Mouse (Mus musculus) left cerebral cortex, adult 11 months (tissue): ENCODE measurements around the gene Slc24a3.

Source experiments
- DNase-seq: peaks from one replicate; pipeline ENCODE4 v3.0.0; 2022; ENCODE audit warnings: low spot score

Slc24a3 gene

DNA sequence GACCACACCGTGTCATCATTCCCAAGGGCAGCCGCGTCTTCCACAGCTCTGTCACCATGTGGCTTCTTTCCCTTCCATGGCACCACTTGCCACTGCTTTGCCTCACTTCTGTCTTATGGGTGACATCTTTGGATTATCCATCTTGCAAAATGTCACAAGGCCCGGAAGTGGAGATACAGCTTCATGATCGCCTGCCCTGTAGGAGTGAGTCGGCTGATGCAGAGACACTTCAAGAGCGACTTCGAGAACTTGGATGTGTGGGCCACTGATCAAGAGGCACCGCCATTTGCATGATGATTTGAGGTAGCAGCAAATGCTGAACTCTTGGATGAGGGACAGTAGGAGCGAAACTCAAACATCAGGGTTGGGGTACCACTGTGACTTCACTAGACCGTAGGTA, 46.0 kb downstream of the Slc24a3 start:
- DNase-seq: no peak

DNA sequence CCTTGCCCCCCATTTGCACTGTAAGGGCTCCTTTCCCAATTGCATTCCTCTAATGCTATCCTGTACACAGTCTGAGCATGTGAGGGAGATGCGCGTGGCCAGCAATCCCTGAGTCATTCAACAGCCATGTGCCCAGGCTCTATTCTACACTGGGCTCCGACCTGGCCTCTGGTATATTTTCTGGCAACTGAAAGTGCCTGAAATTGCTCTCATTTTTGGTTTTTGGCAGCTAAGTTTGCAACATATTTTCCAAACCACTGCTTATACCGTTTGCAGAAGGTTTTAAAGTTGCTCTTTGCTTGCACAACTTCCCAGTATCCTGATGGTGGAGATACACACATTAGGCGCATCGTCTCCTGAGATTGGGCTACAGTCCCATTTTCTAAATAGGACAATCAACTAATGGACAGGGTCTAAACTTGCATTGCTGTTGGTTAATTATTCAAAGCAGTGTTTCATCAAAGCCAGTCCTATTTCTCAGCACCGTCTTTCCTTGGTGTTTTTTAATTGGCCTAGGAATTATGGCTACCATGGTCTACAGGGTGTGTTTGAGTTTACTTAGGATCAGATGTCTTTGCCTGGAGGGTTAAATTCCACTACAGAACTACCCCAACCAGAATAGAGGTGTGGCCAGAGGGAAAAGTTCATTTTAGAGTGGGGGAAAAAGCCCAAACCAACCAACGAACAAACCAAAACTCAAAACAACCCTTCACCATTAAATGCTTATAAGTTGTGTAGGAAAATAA, 46.7 kb downstream of the Slc24a3 start:
- DNase-seq: no peak

DNA sequence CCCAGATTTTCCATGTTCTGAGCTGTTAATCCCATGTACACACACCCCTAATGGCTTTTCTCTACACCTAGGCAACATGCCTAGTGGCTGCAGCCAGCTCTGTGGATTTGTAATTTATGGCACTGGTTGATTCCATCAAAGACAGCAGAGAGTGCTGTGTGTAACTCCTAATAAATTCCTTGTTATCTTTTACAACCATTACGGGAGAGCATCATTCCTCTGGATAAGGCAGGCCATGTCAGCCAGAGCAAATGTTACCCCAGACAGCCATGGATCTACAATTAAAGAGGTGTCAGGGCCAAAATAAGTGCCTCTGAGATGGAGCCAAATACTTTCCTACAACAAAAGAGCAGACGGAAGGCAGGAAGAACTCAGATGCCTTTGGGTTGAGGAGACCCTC, 49.0 kb downstream of the Slc24a3 start:
- DNase-seq: no peak

DNA sequence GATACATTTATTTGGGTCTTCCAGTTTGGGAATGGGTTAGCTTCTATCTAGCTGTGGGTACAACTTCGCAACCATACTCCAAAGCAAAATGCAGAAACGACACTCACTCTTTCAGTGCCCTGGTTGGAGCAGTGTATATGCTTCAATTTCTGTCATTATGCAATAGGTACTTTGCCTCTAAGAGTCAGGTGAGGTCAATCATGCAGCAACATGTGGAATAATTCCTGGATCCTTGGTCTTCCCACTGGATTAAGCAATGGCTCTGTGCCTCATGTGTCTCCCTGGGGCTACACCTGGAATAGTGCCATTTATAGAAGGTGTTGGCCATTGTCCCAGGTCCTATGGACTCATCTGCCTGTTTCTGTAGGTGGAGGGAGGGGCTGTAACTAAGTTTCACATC, 49.9 kb downstream of the Slc24a3 start:
- DNase-seq: no peak

DNA sequence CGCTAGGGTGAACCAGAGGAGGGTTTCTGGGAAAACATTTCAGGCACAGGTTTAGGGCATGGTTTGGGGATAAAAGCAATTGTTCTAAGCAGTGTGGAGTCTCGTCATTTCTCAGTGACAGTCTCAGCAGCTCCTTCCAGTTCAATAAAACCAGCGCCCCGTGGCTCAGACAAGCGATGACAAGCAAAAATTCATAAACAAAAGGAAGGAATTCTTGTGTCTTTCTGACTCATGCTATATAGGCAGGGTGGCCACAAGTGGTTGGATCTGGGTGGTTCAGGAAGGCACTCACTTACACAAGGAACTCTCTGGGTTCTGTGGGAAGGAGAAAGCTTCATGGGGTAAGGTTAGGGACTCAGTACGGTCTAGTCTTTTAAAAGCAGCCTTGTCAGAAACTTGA, 51.7 kb downstream of the Slc24a3 start:
- no peak for DNase-seq

- DNase-seq: no peak
Measured at GRCm38 (mm10) chr2:145223646-145224045, 56.1 kb downstream of the Slc24a3 start.

DNA sequence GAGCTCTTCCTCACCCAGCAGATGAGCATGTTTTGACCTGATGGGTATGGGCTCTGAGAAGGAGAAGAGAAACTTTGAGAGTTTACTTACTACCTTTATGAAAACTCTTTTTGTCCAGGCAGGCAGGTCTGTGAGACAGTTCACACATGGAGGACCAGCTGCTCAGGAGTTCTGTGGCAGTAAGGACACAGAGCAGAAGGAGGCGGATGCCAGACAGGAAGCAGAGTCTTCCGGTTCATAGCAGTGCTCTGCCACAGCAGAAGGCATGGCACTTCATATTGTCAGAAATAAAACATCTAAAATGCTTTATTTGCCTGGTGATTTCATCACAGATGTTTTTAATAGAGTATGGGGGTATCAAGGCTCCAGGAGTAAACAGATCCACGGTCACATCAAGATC, 58.1 kb downstream of the Slc24a3 start:
- no peak for DNase-seq

DNA sequence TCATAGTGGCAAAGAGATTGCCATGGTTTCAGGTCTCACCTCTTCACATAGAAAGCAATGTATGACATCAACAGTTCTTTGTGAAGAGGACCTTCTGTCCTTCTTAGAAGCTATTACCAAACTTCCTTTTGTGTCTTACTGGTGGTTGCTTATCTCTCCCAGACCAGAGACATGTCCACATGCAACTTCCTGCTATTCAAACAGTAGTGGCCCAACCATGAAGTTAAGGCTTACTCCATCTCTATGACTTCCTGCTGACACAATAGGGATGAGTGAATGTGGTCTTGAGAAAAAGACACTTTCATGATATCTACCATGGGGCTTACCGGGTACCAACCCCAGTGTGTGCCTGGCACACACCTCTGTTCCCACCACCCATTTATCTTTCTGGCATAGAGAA, 58.5 kb downstream of the Slc24a3 start:
- DNase-seq: no peak

DNA sequence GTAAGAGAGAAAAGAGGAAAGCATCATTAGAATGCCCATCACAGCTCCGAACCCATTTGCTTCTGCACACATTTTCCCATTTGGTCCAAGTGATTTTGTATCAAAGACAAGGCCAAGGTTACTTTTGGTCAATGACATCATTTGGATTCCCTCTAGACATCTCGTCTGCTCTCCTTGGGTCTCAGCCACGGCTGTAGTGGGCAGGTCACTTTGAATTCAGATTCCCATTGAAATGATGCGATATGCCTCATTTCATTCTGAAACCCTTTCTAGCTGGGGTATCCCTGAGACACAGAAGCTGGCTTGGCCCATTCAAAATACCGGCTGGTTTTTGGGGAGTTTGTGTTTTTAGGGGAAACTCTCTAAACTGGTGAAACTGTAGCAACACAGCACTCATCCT, 59.8 kb downstream of the Slc24a3 start:
- no peak for DNase-seq

DNA sequence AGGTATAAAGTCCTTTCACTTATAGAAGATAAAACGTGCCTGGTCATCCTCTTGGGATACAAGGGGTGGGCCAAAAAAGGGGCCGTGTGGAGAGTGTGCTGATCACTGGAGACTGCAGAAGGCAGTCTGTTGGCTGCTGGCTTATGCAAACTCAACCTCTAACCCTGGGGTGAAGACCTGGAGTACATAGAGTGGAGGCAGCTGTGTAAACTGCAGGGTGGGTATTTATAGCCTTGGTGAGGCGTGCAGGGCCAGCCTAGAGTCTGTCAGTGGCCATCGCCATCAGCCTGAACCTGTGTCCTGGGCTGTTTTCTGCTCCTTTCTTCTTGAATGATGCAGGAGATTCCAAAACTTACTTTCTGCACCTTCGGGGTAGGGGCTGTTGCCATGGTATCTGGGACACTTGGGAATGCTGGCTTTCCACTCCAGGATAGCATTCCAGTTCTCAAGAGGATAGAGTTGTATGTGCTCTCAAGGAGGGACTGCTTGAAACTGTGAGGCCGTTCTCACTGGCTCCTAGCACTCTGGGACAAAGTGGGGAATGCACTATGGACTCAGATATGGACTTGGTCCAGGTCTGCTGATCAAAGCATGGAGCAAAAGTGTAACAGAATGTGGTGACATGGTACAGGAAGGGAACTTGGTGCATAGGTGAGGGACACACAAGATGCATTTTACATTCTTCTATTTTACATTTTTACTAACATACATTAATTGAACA, 65.4 kb downstream of the Slc24a3 start:
- DNase-seq: no peak

GRCm38 (mm10) chr2:145233547-145234398, 66.2 kb downstream of the Slc24a3 start:
- peak; percentile 22 for DNase-seq

DNA sequence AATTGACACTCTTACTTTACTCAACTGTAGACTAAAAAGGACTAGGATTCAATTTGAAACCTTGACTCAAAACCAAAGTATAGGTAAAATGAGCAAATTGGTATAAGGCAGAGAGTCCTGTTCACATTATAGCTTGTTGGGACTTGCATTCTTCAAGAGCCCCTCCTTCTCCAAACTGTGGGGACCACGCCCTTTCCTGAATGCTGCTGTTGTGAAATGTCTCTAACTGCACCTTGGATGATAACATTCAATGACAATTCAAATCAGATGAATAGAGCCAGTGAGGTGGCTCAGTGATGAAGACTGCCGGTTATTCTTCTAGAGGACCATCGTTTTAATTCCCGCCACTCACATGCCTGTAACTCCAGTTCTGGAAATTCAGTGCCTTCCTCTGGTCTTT, 78.8 kb downstream of the Slc24a3 start:
- no peak for DNase-seq

DNA sequence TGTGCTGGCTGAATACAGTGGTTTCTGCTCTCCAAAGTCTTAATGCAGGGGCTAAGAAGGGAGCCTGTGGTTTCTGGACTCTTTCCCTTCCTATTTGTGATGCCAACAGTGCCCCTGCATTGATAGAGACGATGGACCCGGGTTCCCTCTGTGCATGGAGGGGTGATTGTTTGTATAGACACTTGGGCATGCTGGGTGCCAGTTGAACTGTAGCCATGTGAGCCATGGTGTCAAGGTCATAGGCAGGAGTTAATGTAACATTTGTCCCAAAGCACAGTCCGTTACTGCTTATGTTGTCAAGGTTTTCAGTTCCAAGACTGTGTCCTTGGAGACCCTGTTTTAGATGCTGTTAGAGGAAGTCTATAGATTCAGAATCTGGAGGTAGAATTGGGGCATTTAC, 80.6 kb downstream of the Slc24a3 start:
- DNase-seq: no peak

DNA sequence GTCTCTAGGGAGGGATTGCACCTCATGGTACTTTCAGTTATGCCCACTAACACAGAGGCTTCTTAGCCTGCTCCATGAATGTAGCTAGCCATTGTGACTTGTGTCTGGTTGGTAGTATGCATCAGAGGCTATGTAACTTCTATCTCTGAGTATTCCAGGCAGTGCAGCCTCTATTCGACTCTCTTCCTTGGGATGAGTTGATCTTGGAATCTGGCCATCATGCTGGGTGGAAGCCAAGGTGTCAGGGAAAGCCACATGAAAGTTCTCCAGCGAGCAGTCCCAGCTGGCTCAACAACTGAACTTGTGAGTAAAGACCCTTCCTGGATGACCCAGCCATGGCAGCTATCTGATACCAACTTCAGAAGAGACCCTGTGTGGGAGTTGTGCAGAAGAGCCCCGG, 89.8 kb downstream of the Slc24a3 start:
- no peak for DNase-seq

GRCm38 (mm10) chr2:145257855-145258254, 90.3 kb downstream of the Slc24a3 start:
- no peak for DNase-seq

DNA sequence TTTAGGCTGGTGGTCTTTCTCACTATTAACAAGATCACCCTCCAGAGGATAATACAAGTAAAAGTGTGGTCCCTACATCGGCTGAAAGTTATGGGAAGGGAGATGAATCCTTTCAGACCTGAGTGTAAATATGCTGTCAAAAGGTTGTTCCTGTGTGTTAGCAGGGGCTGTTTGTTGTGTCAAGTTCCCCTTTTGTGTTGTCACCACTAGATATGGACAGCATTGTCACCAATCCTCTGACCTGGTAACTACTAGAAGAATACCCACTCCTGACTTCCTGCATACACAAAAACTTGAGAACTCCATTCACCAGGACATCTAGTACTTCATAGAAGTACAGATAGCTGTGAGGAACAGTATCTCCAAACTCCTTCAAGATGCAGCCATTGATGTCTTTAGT, 93.0 kb downstream of the Slc24a3 start:
- no peak for DNase-seq

- DNase-seq: no peak
Measured at GRCm38 (mm10) chr2:145262153-145262552, 94.6 kb downstream of the Slc24a3 start.

- no peak for DNase-seq
Measured at GRCm38 (mm10) chr2:145266723-145267122, 99.2 kb downstream of the Slc24a3 start.

DNA sequence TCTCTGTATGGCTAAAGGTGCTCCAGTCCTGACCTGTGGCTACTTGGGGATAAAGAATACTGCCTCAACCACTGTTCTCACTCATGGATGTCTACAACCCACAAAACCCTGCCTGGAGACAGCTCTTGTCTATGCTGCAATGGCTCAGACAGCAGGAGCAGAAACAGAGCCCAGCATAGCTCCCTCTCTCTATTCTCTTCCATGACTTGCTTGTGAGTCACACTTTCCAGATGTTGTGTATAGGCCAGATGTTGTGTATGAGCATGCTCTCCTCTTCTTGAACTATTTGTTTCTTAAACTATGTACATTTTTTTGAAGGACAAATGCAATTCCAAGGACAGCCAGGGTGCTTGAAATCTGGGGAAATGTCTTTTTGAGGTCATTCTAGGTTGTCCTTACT, 101.4 kb downstream of the Slc24a3 start:
- DNase-seq: no peak

DNA sequence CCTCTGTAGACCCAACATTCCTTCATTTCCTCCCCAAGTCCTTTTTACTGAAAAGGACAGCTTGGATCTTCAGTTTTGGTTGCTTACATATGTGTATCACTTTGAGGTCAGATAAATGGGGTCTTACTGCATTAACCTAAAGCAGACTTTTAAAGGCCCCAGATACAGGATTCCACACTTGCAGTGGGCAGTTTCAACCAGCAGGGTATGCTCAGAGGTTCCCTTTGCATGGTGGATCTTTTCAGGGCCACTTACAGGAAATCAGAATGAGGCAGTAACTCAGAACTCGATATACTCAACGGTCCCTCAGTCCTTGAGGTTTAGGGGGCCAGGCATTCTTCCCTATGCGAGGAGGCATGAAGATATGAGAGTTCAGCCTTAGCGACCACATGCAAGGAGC, 101.9 kb downstream of the Slc24a3 start:
- no peak for DNase-seq

- no peak for DNase-seq
Measured at GRCm38 (mm10) chr2:145274016-145274677, 106.6 kb downstream of the Slc24a3 start.

DNA sequence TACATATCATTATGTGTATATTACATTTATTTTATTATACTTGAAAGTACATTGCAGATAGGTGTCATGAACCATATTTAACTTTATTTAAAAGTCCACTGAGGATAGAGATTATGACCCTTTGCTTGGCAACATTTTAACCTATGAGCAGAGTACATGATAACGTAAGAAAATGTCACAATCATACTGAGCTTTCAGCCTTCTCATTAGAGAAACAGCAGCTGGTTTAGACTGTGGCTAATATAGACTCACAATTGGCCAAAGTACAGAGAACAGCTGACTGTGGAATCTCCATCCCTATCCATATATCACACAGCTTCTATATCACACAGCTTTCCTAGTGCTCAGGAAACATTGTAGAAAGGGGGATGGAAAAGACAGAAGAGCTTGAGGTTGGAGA, 111.8 kb downstream of the Slc24a3 start:
- no peak for DNase-seq
